Mouse (Mus musculus) hindbrain, embryonic 14.5 days (tissue): ENCODE data around the gene Paf1. TPM values are rescaled to one million over a fixed set of nuclear protein-coding genes. Genes with fewer than 3 reads are reported as not detected.

ENCODE experiments used
- ATAC-seq: fragments of 200-750 bp; cut with Nextera tagmentation; 2 replicates; pipeline ENCODE4 v1.8.0; 2017; ENCODE audit warnings: moderate number of reproducible peaks, mild to moderate bottlenecking, moderate TSS enrichment, moderate library complexity; ENCODE audit not compliant: low FRiP score
- DNase-seq: peaks from one replicate; pipeline ENCODE4 v3.0.0-alpha.2; 2015; ENCODE audit warnings: low spot score
- H3K27ac ChIP-seq: fragments of 300-500 bp; sonication (generic); 2 replicates; pipeline ENCODE4 v1.5.1; 2014; ENCODE audit warnings: mild to moderate bottlenecking, moderate library complexity
- H3K27me3 ChIP-seq: fragments of 300-500 bp; sonication (generic); 2 replicates; pipeline ENCODE4 v1.6.1; 2014; ENCODE audit warnings: mild to moderate bottlenecking, low read length, mixed read lengths; ENCODE audit not compliant: control insufficient read depth, insufficient read depth
- H3K36me3 ChIP-seq: fragments of 300-500 bp; sonication (generic); replicated peaks from 2 replicates; pipeline ENCODE4 v1.6.1; 2014; ENCODE audit not compliant: control insufficient read depth, insufficient read depth
- H3K4me1 ChIP-seq: fragments of 300-500 bp; sonication (generic); replicated peaks from 2 replicates; pipeline ENCODE4 v1.6.1; 2014; ENCODE audit warnings: antibody characterized with exemption, low read length, mixed read lengths; ENCODE audit not compliant: control insufficient read depth, insufficient read depth
- H3K4me2 ChIP-seq: fragments of 300-500 bp; sonication (generic); replicated peaks from 2 replicates; pipeline ENCODE4 v1.6.1; 2014; ENCODE audit warnings: mild to moderate bottlenecking, moderate library complexity
- H3K4me3 ChIP-seq: fragments of 300-500 bp; sonication (generic); replicated peaks from 2 replicates; pipeline ENCODE4 v1.5.1; 2014; ENCODE audit warnings: mild to moderate bottlenecking, low read length
- H3K9ac ChIP-seq: fragments of 300-500 bp; sonication (generic); 2 replicates; pipeline ENCODE4 v1.6.1; 2014
- H3K9me3 ChIP-seq: fragments of 300-500 bp; sonication (generic); 2 replicates; pipeline ENCODE4 v1.6.1; 2016; ENCODE audit warnings: low read length; ENCODE audit not compliant: control insufficient read depth
- whole genome bisulfite sequencing: fragments of 180-500 bp; shearing (Covaris S2); extraction: QIAGEN DNeasy Blood & Tissue Kit; methylation state at CpG from one replicate; pipeline ENCODE4 v1.1.7; 2014; 5-methylcytosine and 5-hydroxymethylcytosine counted together
- polyA plus RNA-seq: library from polyadenylated mRNA; unstranded; fragments of >200 nt; fragmentation: Nextera tagmentation; extraction: Ambion mirVana; gene quantifications from 2 replicates; pipeline ENCODE4 v1.2.1, GENCODE M21; 2014

Paf1 gene
- polyA plus RNA-seq, result 73.9 and 74.3 TPM in 2 replicates

GRCm38 (mm10) chr7:28392429-28393271 is at the start of gene Paf1, which contains the start of gene Med29:
Gene Paf1 (plus strand): TSS chr7:28392951.
Gene Med29 (minus strand): TSS chr7:28392708.
- peaks cover 17% of the 10 kb centered on the region for H3K4me1 ChIP-seq
- H3K4me2 ChIP-seq, result peak within 1 kb of the TSS; percentile 94
- no peaks in the 10 kb centered on the region for H3K9me3 ChIP-seq
- peaks cover 66% of the 10 kb centered on the region for H3K36me3 ChIP-seq
- ATAC-seq, result peak; percentile 98
- DNase-seq, result peak; percentile 96
- H3K27ac ChIP-seq, result peak within 1 kb of the TSS; percentile 77
- H3K4me3 ChIP-seq, result peak within 1 kb of the TSS; percentile 94
- H3K9ac ChIP-seq, result peak within 1 kb of the TSS; percentile 87
- H3K27me3 ChIP-seq, result no peaks in the 10 kb centered on the region
- under 1% methylated on average over 58 of the region's 58 CpGs for WGBS

- DNase-seq (peak; percentile 84), ATAC-seq (peak; percentile 18; the same call in 1 of the 2 replicates)
- Histone ChIP-seq H3K9ac (no peak overlapping the region), H3K4me2 (no peak overlapping the region), H3K27ac (no peak overlapping the region), H3K4me3 (no peak overlapping the region), H3K9me3 (no peaks in the 10 kb centered on the region), H3K36me3 (no peaks in the 10 kb centered on the region), H3K27me3 (no peaks in the 10 kb centered on the region), H3K4me1 (0 out of 2 replicates have a peak, but pooled peaks cover 2% of the 10 kb centered on the region)
- WGBS, result 4% methylated on average over 4 of the region's 4 CpGs
Measured at GRCm38 (mm10) chr7:28344637-28345036, 48.1 kb upstream of the Paf1 start.

- Histone ChIP-seq H3K4me1 (peaks cover 16% of the 10 kb centered on the region), H3K27me3 (no peaks in the 10 kb centered on the region), H3K4me3 (no peak overlapping the region), H3K4me2 (no peak overlapping the region), H3K36me3 (peaks cover 11% of the 10 kb centered on the region), H3K9ac (no peak overlapping the region), H3K9me3 (no peaks in the 10 kb centered on the region), H3K27ac (no peak overlapping the region)
- WGBS, result 77% methylated on average over 3 of the region's 3 CpGs
- ATAC-seq, result no peak
- no peak for DNase-seq
Measured at GRCm38 (mm10) chr7:28347746-28348145, 45.0 kb upstream of the Paf1 start.

- Histone ChIP-seq H3K27me3 (no peaks in the 10 kb centered on the region), H3K36me3 (peaks cover 20% of the 10 kb centered on the region), H3K4me2 (no peak overlapping the region), H3K9ac (no peak overlapping the region), H3K4me1 (peaks cover 16% of the 10 kb centered on the region), H3K4me3 (no peak overlapping the region), H3K27ac (no peak overlapping the region), H3K9me3 (no peaks in the 10 kb centered on the region)
- WGBS, result 91% methylated on average over 7 of the region's 7 CpGs
- DNase-seq (peak; percentile 25), ATAC-seq (no peak)
Measured at GRCm38 (mm10) chr7:28348601-28349000, 44.1 kb upstream of the Paf1 start.

- peaks cover 37% of the 10 kb centered on the region for H3K36me3 ChIP-seq
- H3K9me3 ChIP-seq, result no peaks in the 10 kb centered on the region
- peaks cover 16% of the 10 kb centered on the region for H3K4me1 ChIP-seq
- DNase-seq, result peak; percentile 99
- under 1% methylated on average over 49 of the region's 50 CpGs for WGBS
- peak within 1 kb of the TSS; percentile 90 for H3K27ac ChIP-seq
- peak within 1 kb of the TSS; percentile 88 for H3K4me2 ChIP-seq
- peak within 1 kb of the TSS; percentile 97 for H3K9ac ChIP-seq
- H3K27me3 ChIP-seq, result no peaks in the 10 kb centered on the region
- H3K4me3 ChIP-seq, result peak within 1 kb of the TSS; percentile 86
- ATAC-seq, result peak; percentile 95
Measured at GRCm38 (mm10) chr7:28350155-28350883, 42.4 kb upstream of the Paf1 start, which contains the start of gene Rps16. Gene Rps16 (plus strand): TSS chr7:28350652.

- ATAC-seq (no peak), DNase-seq (no peak)
- H3K36me3 ChIP-seq, result peaks cover 38% of the 10 kb centered on the region
- H3K27me3 ChIP-seq, result no peaks in the 10 kb centered on the region
- WGBS, result 37% methylated on average over 4 of the region's 4 CpGs
- H3K4me2 ChIP-seq, result peak overlapping the region; percentile 88
- H3K9ac ChIP-seq, result peak overlapping the region; percentile 97
- H3K4me3 ChIP-seq, result peak overlapping the region; percentile 86
- H3K4me1 ChIP-seq, result peaks cover 16% of the 10 kb centered on the region
- H3K9me3 ChIP-seq, result no peaks in the 10 kb centered on the region
- no peak overlapping the region for H3K27ac ChIP-seq
Measured at GRCm38 (mm10) chr7:28351676-28352191, 41.0 kb upstream of the Paf1 start.

GRCm38 (mm10) chr7:28353267-28353666 is 39.5 kb upstream of the Paf1 start:
- ATAC-seq, result no peak
- H3K4me1 ChIP-seq, result peaks cover 16% of the 10 kb centered on the region
- no peak overlapping the region for H3K9ac ChIP-seq
- no peaks in the 10 kb centered on the region for H3K27me3 ChIP-seq
- no peak overlapping the region for H3K4me2 ChIP-seq
- 91% methylated on average over 2 of the region's 2 CpGs for WGBS
- no peak overlapping the region for H3K4me3 ChIP-seq
- H3K36me3 ChIP-seq, result peaks cover 38% of the 10 kb centered on the region
- DNase-seq, result no peak
- no peaks in the 10 kb centered on the region for H3K9me3 ChIP-seq
- H3K27ac ChIP-seq, result no peak overlapping the region

GRCm38 (mm10) chr7:28354113-28354581 is 38.6 kb upstream of the Paf1 start:
- H3K27ac ChIP-seq, result no peak overlapping the region
- H3K9me3 ChIP-seq, result no peaks in the 10 kb centered on the region
- ATAC-seq, result no peak
- no peak overlapping the region for H3K4me3 ChIP-seq
- 92% methylated on average over 3 of the region's 3 CpGs for WGBS
- no peak overlapping the region for H3K9ac ChIP-seq
- no peak overlapping the region for H3K4me2 ChIP-seq
- peaks cover 16% of the 10 kb centered on the region for H3K4me1 ChIP-seq
- DNase-seq, result no peak
- H3K36me3 ChIP-seq, result peaks cover 38% of the 10 kb centered on the region
- H3K27me3 ChIP-seq, result no peaks in the 10 kb centered on the region

- peaks cover 41% of the 10 kb centered on the region for H3K36me3 ChIP-seq
- 89% methylated on average over 3 of the region's 3 CpGs for WGBS
- ATAC-seq (no peak), DNase-seq (no peak)
- no peak overlapping the region for H3K4me2 ChIP-seq
- no peaks in the 10 kb centered on the region for H3K27me3 ChIP-seq
- no peak overlapping the region for H3K27ac ChIP-seq
- no peak overlapping the region for H3K4me3 ChIP-seq
- H3K9me3 ChIP-seq, result no peaks in the 10 kb centered on the region
- H3K9ac ChIP-seq, result no peak overlapping the region
- H3K4me1 ChIP-seq, result peaks cover 14% of the 10 kb centered on the region
Measured at GRCm38 (mm10) chr7:28354596-28354995, 38.2 kb upstream of the Paf1 start.
